Mouse (Mus musculus): Measurements from ENCODE around the gene Zfp68.
"Not testable (repeated sequence)": the region's sequence is repeated elsewhere in the genome, so short reads cannot be mapped to it uniquely, and the experiment has no call there.

Zfp68 gene

GRCm38 (mm10) chr5:138619211-138620128 is at the start of gene Zfp68:
Gene Zfp68 (minus strand): TSS chr5:138619761.
- DNase-seq (ENCODE audit: low spot score in 2 of 2) = peak; percentile 95 to 97

- no peak for DNase-seq (ENCODE audit: low spot score in 2 of 2)
Measured at GRCm38 (mm10) chr5:138658922-138659321, 39.4 kb upstream of the Zfp68 start.

- peak; percentile 14 to 18 for DNase-seq (ENCODE audit: low spot score in 2 of 2)
Measured at GRCm38 (mm10) chr5:138657854-138658253, 38.3 kb upstream of the Zfp68 start.

GRCm38 (mm10) chr5:138657407-138657806 is 37.8 kb upstream of the Zfp68 start:
- no peak for DNase-seq (ENCODE audit: low spot score in 2 of 2)

GRCm38 (mm10) chr5:138656477-138657156 is 37.1 kb upstream of the Zfp68 start:
- peak in 1 of 2 experiments; percentile 10 for DNase-seq (ENCODE audit: low spot score in 2 of 2)

- DNase-seq (ENCODE audit: low spot score in 2 of 2) = no peak
Measured at GRCm38 (mm10) chr5:138652911-138653310, 33.4 kb upstream of the Zfp68 start.

- no peak for DNase-seq (ENCODE audit: low spot score in 2 of 2)
Measured at GRCm38 (mm10) chr5:138641761-138642160, 22.2 kb upstream of the Zfp68 start.

- DNase-seq (ENCODE audit: low spot score in 2 of 2) = no peak
Measured at GRCm38 (mm10) chr5:138641081-138641480, 21.5 kb upstream of the Zfp68 start.

- DNase-seq (ENCODE audit: low spot score in 2 of 2) = no peak
Measured at GRCm38 (mm10) chr5:138636486-138636885, 16.9 kb upstream of the Zfp68 start.

- no peak for DNase-seq (ENCODE audit: low spot score in 2 of 2)
Measured at GRCm38 (mm10) chr5:138623478-138623875, 3.9 kb upstream of the Zfp68 start.

- DNase-seq (ENCODE audit: low spot score in 2 of 2) = peak; percentile 93 to 95
Measured at GRCm38 (mm10) chr5:138622645-138623477, 3.3 kb upstream of the Zfp68 start, which contains the start of gene A430033K04Rik. Gene A430033K04Rik (plus strand): TSS chr5:138622859.

GRCm38 (mm10) chr5:138620836-138621235 is 1.3 kb upstream of the Zfp68 start:
- no peak for DNase-seq (ENCODE audit: low spot score in 2 of 2)

GRCm38 (mm10) chr5:138618353-138618752 is 1.2 kb downstream of the Zfp68 start:
- no peak for DNase-seq (ENCODE audit: low spot score in 2 of 2)

GRCm38 (mm10) chr5:138587396-138587795 is 32.2 kb downstream of the Zfp68 start:
- no peak for DNase-seq (ENCODE audit: low spot score in 2 of 2)

GRCm38 (mm10) chr5:138571623-138572022 is 47.9 kb downstream of the Zfp68 start:
- DNase-seq (ENCODE audit: low spot score in 2 of 2) = no peak

GRCm38 (mm10) chr5:138564612-138565011 is 54.9 kb downstream of the Zfp68 start, which contains the start of gene 1700123K08Rik:
Gene 1700123K08Rik (minus strand): TSS chr5:138564712.
- not testable (repeated sequence) for DNase-seq (ENCODE audit: low spot score in 2 of 2)
